Mouse (Mus musculus): ENCODE data around the gene Nrl. TPM values are rescaled to one million over a fixed set of nuclear protein-coding genes. Genes with fewer than 3 reads are reported as not detected.

The Nrl gene
- total RNA-seq (2023) = not detected

DNA sequence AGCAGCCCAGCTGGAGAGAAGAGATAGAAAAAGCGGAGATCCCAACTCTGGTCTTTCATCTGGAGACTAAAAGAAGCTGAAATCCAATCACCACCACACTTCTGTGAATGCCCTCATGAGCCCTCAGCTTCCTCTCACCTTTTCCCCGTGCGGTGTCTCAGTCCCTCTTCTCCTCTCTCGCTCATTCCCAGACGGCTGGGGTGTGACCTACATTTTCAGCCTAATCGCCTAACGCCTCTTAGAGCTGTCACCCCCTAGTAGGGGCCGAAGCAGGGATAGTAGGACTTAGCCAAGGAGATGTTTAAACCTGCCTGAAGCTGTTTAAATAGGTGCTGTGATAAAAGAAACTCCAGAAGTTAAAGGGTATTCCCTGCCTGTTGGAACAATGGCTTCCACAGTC is at the start of gene Nrl:
Gene Nrl, minus strand, starts transcription at position 197 of the 400 bp plus-strand sequence.

DNA sequence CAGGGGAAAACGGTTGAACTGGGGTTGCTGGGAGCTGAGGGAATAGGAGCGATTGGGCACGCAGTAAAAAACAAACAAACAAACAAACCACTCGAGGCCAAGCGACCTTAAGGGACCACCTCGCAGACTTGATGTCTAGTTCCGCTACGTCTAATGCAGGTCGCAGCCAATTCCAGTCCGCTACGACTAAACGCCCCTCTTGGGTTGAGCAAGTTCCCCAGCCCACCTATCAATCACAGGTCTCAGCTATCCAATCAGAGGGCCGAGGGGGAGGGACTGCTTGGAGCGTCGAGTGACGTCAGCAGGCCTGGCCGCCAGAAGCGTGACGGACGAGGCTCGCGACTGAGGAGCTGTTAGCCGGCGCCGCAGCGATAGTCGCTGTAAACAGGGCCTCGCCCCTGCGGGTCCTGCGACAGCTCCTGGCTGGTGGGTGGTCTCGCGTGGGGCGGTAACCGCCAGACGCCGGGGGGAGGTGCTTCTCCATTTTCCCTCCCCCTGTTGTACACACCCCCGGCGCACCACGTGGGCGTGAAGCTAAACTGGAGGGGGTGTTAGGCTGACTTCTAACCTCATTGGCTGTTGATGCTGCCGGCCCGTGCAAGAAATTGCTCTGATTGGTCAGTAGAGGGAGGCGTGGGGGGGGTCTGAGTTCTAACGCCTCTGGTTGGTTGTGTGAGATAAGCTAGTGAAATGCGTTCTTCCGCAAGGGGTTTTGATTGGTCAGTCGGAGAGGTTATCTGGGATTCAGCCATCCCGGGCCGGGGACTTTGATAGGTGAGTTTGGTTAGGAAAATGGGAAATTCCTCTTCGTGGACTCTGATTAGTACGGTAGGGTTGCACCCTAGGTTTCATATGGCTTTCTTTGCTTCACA is 35.7 kb upstream of the Nrl start, which contains the start of gene A730061H03Rik:
Gene A730061H03Rik, minus strand, starts transcription at position 205 of the 872 bp plus-strand sequence.

DNA sequence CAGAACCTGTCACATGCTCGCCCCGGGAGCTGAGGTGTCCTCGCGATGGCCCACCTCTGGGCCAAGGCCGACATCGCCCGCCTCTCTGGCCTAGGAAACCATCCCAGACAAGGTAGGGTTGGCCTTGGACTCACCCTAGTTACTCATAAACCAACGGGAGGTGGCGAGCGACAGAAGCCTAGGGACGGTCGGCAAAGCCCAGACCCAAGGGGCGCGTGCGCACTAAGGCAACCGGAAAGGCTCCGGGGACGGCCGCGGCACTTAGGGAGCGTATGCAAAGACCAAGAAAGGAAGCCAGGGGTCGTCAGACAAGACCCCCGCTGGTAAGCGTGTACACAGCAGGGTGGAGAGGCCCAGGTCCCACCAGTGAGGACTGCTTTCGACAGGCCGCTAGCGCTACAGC is 35.0 kb upstream of the Nrl start, which contains the start of gene Dcaf11:
Gene Dcaf11, plus strand, starts transcription at position 208 of the 403 bp plus-strand sequence.

DNA sequence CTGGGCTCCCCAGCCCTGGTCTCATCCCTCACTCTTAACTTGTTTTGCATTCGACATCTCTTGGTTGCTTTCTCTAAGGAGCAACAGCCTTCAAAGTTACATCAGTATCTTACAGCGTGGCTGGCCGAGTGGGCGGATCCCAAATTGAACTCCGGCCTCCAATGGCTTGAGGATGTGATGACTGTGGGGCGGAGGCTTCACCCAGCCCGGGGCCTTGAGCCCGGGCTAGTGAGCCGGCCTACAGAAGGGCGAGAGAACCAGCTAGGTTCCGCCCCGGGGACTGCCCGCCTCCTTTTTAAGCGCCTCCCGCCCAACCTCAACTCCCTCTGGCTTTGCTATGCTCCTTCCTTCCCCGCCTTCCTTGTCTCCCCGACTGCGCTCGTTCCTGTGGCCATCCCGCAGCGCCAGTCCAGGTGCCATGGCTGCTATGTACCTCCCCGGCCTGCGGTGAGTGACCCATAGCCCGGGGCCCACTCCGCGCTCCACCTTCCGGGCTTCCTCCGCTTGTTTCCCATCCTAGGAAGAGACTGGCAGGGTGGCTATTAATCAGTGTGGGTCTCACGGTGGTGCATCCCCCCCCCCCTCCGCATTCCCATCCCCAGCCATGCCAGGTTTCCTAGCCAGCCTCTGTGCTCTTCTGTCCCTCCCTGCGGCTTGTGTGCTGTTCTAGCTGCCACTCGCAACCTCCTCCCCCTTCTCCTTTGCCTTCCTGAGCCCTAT is 15.4 kb upstream of the Nrl start, which contains the start of gene Pck2:
Gene Pck2, plus strand, starts transcription at position 200 of the 720 bp plus-strand sequence.

DNA sequence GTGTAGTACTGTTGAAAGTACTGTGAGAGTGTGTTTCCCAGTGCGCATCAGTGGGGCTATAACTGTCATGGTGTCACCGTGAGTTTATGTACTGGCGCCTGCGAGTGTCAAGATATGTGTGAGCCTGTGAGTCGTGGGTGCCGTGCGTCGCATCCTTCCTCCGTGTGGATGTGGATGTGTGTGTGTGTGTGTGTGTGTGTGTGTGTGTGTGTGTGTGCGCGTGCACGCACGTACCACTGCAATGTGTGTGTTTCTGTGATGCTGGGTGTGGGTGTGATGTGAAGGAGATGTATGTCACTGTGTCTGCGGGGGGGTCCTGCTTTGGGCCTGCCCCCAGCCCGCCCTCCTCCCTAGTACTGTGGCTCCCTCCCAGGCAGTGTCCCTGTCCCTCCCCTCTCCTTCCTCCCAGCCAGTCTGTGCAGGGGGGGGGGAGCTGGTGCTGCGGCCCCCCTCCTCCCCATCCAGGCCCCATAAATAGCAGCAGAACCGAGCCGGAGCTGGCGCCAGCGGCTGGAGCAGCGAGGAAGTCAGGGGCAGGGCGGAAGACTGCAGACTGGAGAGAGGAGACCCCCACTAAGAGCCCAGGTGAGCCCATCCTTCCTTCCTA is 14.6 kb downstream of the Nrl start, which contains the start of gene Cpne6:
Gene Cpne6, plus strand, starts transcription at position 321 of the 607 bp plus-strand sequence.

DNA sequence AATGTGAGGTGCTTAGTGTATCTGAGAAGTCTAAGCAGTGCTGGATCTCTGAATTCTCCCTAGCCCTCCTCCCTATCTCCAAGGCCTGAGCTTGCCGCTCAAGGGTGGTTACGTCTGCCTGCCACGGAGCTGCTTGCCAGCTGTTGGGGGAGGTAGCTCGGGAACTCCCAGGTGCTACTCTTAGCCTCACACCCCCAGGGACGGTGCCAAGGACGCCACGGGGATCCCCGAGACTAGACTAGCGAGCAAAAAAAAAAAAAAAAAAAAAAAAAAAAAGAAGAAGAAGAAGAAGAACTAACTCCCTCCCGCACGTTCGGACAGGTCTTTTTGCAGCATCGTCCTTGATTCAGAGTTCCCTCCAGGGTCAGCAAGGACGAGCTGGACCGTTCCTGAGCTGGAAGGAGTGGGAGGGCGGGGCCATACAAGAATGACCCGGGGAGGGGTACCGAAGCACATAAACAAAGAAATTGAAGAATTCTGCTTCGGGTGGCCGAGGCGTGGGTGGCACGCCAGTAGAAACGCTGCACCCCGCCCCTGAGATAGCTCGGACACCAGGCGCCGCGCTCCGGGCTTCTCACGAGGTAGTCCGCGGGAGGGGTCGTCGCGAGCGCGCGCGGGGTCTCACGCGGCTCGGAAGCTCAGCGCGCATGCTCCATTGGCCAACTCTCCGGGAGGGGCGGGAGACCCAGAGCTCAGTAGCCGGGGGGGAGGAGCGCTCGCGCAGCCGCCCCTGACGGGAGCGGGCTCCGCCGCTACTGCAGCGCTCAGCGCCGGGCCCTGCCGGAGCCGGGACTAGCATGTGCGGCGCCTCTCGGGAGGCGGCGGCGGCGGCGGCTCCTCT is 34.2 kb downstream of the Nrl start, which contains the start of gene Carmil3:
Gene Carmil3, plus strand, starts transcription at position 291 of the 841 bp plus-strand sequence.

DNA sequence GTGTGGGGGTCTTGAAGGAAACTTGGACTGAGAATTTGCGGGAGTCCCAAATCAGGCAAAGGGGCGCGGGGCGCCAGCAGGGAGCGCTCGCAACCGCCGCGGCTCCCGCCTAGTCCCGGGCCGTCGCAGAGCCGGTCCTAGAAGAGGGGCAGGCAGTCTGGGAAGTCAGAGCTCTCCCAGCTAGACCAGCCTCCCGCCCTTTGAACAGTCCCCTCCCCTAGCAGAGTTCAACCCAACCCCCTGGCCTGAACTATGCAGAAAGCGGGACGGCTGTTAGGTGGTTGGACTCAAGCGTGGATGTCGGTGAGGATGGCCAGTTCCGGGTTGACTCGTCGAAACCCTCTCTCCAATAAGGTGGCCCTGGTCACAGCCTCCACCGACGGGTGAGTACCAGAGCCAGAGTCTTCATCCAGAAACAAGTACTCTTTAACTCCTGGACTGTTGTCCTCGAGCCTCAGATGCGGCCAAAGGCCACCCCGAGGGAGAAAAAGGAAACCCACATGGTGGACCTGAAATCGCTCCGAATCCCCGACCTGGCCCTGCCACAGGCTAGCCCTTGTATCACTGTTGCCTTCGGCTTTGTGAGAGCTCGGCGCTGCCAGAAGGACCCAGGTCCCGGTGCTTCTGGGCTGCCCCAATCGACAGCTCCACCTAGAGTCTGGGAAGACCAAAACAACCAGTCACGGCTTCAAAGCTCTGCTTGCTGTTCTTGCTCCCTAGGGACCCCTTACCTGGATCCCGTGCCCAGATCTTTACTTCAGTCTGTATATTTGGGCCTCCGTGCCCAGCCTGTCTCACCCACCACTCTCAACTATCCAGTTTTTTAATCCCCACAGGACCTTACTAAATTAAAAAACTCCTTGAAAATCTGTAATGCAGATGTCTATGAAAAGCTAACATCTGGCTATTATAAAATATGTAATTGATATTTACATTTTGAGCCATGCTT is 45.9 kb downstream of the Nrl start, which contains the start of gene Dhrs4:
Gene Dhrs4, plus strand, starts transcription at position 108 of the 949 bp plus-strand sequence.

Other genes with a start within 250 kb of the Nrl start
- 10 to 100 TPM; 16.0 to 20.8 TPM for gene Dhrs4, start 46.2 kb downstream of the Nrl start, total RNA-seq (2023)
- under 1 TPM; 0.22 to 0.42 TPM for gene Carmil3, start 34.3 kb downstream of the Nrl start, total RNA-seq (2023)
- not detected for gene Cpne6, start 14.5 kb downstream of the Nrl start, total RNA-seq (2023)
- 10 to 100 TPM; 25.2 to 30.4 TPM for gene Pck2, start 15.3 kb upstream of the Nrl start, total RNA-seq (2023)
- gene Dcaf11, start 35.0 kb upstream of the Nrl start, total RNA-seq (2023) = 10 to 100 TPM; 51.8 to 54.8 TPM
- 1 to 10 TPM; 1.9 to 3.3 TPM for gene A730061H03Rik, start 35.4 kb upstream of the Nrl start, total RNA-seq (2023)
- not detected for gene Fitm1, start 50.6 kb upstream of the Nrl start, total RNA-seq (2023)
- 100 to 1,000 TPM; 138 to 143 TPM for gene Psme1, start 53.1 kb upstream of the Nrl start, total RNA-seq (2023)
- gene Emc9, start 60.3 kb upstream of the Nrl start, total RNA-seq (2023) = 1 to 10 TPM; 4.4 to 5.9 TPM
- gene Psme2, start 66.1 kb upstream of the Nrl start, total RNA-seq (2023) = 100 to 1,000 TPM; 180 to 210 TPM
- 10 to 100 TPM; 57.6 to 74.7 TPM for gene Rnf31, start 66.7 kb upstream of the Nrl start, total RNA-seq (2023)
- gene Irf9, start 78.6 kb upstream of the Nrl start, total RNA-seq (2023) = 10 to 100 TPM; 42.3 to 50.1 TPM
- gene Rec8, start 93.1 kb upstream of the Nrl start, total RNA-seq (2023) = 1 to 10 TPM in 1 of 2 experiments, not detected in 1; 1.3 TPM
- gene Ipo4, start 111.0 kb upstream of the Nrl start, total RNA-seq (2023) = 10 to 100 TPM; 10.7 to 12.2 TPM
- gene Gm49378, start 112.9 kb upstream of the Nrl start, total RNA-seq (2023) = 1 to 10 TPM in 1 of 2 experiments, under 1 TPM in 1; 0.79 to 2.4 TPM
- gene Tm9sf1, start 118.8 kb upstream of the Nrl start, total RNA-seq (2023) = 10 to 100 TPM; 34.3 to 37.8 TPM
- 1 to 10 TPM; 1.6 to 2.0 TPM for gene Tssk4, start 125.2 kb upstream of the Nrl start, total RNA-seq (2023)
- gene Mdp1, start 135.5 kb upstream of the Nrl start, total RNA-seq (2023) = 10 to 100 TPM; 13.2 to 13.9 TPM
- 10 to 100 TPM; 15.8 to 16.6 TPM for gene Gmpr2, start 147.0 kb upstream of the Nrl start, total RNA-seq (2023)
- 100 to 1,000 TPM; 154 to 173 TPM for gene Nedd8, start 147.1 kb upstream of the Nrl start, total RNA-seq (2023)
- gene Tinf2, start 156.8 kb upstream of the Nrl start, total RNA-seq (2023) = 10 to 100 TPM; 53.2 to 64.0 TPM
- 1 to 10 TPM in 1 of 2 experiments, under 1 TPM in 1; 0.71 to 1.4 TPM for gene Tgm1, start 188.9 kb upstream of the Nrl start, total RNA-seq (2023)
- 10 to 100 TPM; 23.8 to 27.4 TPM for gene Rabggta, start 197.3 kb upstream of the Nrl start, total RNA-seq (2023)
- 10 to 100 TPM; 53.1 to 63.6 TPM for gene Dhrs1, start 220.7 kb upstream of the Nrl start, total RNA-seq (2023)
- 10 to 100 TPM; 19.3 to 28.9 TPM for gene Nop9, start 220.7 kb upstream of the Nrl start, total RNA-seq (2023)
- gene Cideb, start 233.5 kb upstream of the Nrl start, total RNA-seq (2023) = under 1 TPM in 1 of 2 experiments, not detected in 1; 0.53 TPM
- gene Ltb4r2, start 236.4 kb upstream of the Nrl start, total RNA-seq (2023) = under 1 TPM; 0.79 to 0.84 TPM
- gene Ltb4r1, start 241.0 kb upstream of the Nrl start, total RNA-seq (2023) = 100 to 1,000 TPM; 203 to 224 TPM

Data from neutrophil, adult 59 days (primary cell).